In the genomic region with DNA sequence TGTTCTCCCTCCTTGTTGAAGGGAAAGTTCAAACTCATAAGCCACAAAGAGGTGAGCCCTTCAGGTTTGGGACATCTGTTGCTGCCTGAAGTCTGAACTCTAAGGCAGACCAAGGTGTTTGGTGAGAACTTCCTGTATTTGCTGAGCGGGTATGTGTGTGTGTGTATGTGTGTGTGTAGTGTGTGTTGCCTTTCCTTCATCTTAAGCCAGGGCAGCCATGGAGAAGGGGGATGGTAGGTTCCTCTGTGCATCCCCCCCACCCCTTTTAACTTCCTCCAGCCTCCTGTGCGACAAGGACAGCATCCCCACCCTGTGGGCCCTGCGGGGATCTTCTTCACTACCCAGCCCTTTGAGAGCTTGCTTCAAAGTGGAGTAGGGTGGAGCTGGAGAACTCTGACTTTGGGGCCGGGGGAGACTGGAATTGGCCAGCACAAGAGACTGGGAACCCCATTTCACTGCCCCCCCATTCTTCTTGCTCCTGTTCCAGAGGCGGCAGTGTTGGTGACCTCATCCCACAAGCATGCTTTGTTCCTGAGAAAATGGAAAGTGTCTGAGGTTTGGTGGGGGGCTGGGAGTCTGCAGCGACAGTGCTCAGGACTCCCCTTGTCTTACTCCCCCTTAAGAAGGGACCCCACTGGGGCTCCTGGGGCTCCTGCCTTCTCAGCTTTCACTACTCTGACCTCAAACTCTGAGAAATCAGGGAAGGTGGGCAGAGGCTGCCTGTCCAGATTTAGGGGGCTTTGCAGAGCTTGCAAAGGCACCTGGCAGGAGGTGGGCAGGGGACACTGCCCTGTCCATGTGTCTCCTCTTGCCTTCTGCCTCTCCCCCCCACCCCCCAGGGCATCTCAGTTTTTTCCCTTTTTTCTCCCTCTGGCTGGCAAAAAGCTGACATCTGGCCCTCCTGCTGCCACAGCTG, we compare ENCODE assay signal across 7 mouse cellular contexts. TPM values are rescaled to one million over a fixed set of nuclear protein-coding genes. Genes with fewer than 3 reads are reported as not detected.
DNase-seq lines count a peak whose midpoint lies in the region; ATAC-seq and TF ChIP-seq lines count a peak whose summit lies in the region.

No protein-coding gene starts in this region.

- H3K9me3 ChIP-seq in embryonic facial prominence, embryonic 15.5 days (replicated peaks): no peaks in the 10 kb centered on the region
- no peaks in the 10 kb centered on the region for H3K9me3 ChIP-seq in intestine, embryonic 15.5 days

- peak overlapping the region; percentile 15 for H3K4me3 ChIP-seq in embryonic facial prominence, embryonic 15.5 days (replicated peaks)
- peak overlapping the region; percentile 17 for H3K4me3 ChIP-seq in intestine, embryonic 15.5 days (replicated peaks)
- H3K4me3 ChIP-seq in myocyte: peak overlapping the region; percentile 97

- no peak overlapping the region for H3ac ChIP-seq in myocyte (ENCODE audit: control insufficient read depth, insufficient read length)

- no peak for ATAC-seq in embryonic facial prominence, embryonic 15.5 days (ENCODE audit: insufficient number of reproducible peaks, low FRiP score, low TSS enrichment, low read depth)
- no peak for ATAC-seq in intestine, embryonic 15.5 days

- H3K79me2 ChIP-seq in myocyte (ENCODE audit: control insufficient read depth, insufficient read depth): peaks cover 67% of the 10 kb centered on the region

- H3K4me1 ChIP-seq in embryonic facial prominence, embryonic 15.5 days: peaks cover 76% of the 10 kb centered on the region
- peaks cover 52% of the 10 kb centered on the region for H3K4me1 ChIP-seq in intestine, embryonic 15.5 days (replicated peaks)

- no peaks in the 10 kb centered on the region for H3K27me3 ChIP-seq in embryonic facial prominence, embryonic 15.5 days
- no peaks in the 10 kb centered on the region for H3K27me3 ChIP-seq in intestine, embryonic 15.5 days (replicated peaks)
- H3K27me3 ChIP-seq in myocyte (ENCODE audit: control insufficient read depth, insufficient read depth, insufficient read length): no peaks in the 10 kb centered on the region

- H3K4me2 ChIP-seq in embryonic facial prominence, embryonic 15.5 days (replicated peaks): peak overlapping the region; percentile 81
- peak overlapping the region; percentile 52 for H3K4me2 ChIP-seq in intestine, embryonic 15.5 days (replicated peaks)
- peak overlapping the region; percentile 82 for H3K4me2 ChIP-seq in myocyte (ENCODE audit: low read depth)

- DNase-seq in 416B (ENCODE audit: low read depth): peak; percentile 63
- DNase-seq in CD4-positive helper T cell, adult 2 months (ENCODE audit: low read depth, low spot score): peak; percentile 79
- DNase-seq in ovary, postnatal 36 days (ENCODE audit: low spot score): no peak
- no peak for DNase-seq in frontal cortex, postnatal 36 days (ENCODE audit: low spot score in 2 of 2)

- WGBS in embryonic facial prominence, embryonic 15.5 days: 4% methylated on average over 6 of the region's 6 CpGs
- 20% methylated on average over 6 of the region's 6 CpGs for WGBS in intestine, embryonic 15.5 days

- H3K27ac ChIP-seq in embryonic facial prominence, embryonic 15.5 days (replicated peaks): peak overlapping the region; percentile 89
- H3K27ac ChIP-seq in intestine, embryonic 15.5 days: peak overlapping the region; percentile 91

- H3K9ac ChIP-seq in embryonic facial prominence, embryonic 15.5 days: peak overlapping the region; percentile 10; the same call in 1 of the 2 replicates
- H3K9ac ChIP-seq in intestine, embryonic 15.5 days: peak overlapping the region; percentile 36

- peaks cover 16% of the 10 kb centered on the region for H3K36me3 ChIP-seq in embryonic facial prominence, embryonic 15.5 days
- H3K36me3 ChIP-seq in intestine, embryonic 15.5 days: 0 out of 2 replicates have a peak, but pooled peaks cover 3% of the 10 kb centered on the region
- peaks cover 11% of the 10 kb centered on the region for H3K36me3 ChIP-seq in myocyte (ENCODE audit: control insufficient read depth, insufficient read depth)

- no peak for TF ChIP-seq POLR2A in myocyte (IDR thresholded peaks at IDR 0.05; ENCODE audit: insufficient read length, low read depth)

TF ChIP-seq in myocyte, 11 proteins besides CTCF, POLR2A, EP300 and RAD21:
- TF ChIP-seq TCF12 (IDR thresholded peaks at IDR 0.05; ENCODE audit: insufficient read depth, poor library complexity, severe bottlenecking) (no peak), USF1 (IDR thresholded peaks at IDR 0.05; ENCODE audit: low read depth) (no peak), POLR2AphosphoS2 (IDR thresholded peaks at IDR 0.05; ENCODE audit: insufficient read length, low read depth) (no peak), REST (IDR thresholded peaks at IDR 0.05; ENCODE audit: insufficient read depth, insufficient read length) (no peak), TCF3 (IDR thresholded peaks at IDR 0.05; ENCODE audit: insufficient read length, low read depth) (no peak), MYOD1 (IDR thresholded peaks at IDR 0.05; ENCODE audit: control insufficient read depth in 1 of 3, insufficient read length in 2 of 3, low read depth in 2 of 3) (no peak), SRF (IDR thresholded peaks at IDR 0.05; ENCODE audit: control insufficient read depth, insufficient read length, low read depth) (no peak), MAX (IDR thresholded peaks at IDR 0.05; ENCODE audit: low read depth) (no peak), CEBPB (IDR thresholded peaks at IDR 0.05; ENCODE audit: insufficient read depth, poor library complexity, severe bottlenecking) (no peak), MYOG (IDR thresholded peaks at IDR 0.05; ENCODE audit: control insufficient read depth in 1 of 3, insufficient read depth in 1 of 3, insufficient read length in 2 of 3, low read depth in 2 of 3) (no peak), E2F4 (IDR thresholded peaks at IDR 0.05; ENCODE audit: insufficient read depth) (no peak)

RNA-seq across cellular contexts. Expression of a gene that starts 3.6 kb away (rescaled TPM):
- 17.3 and 17.8 TPM in 2 replicates for polyA plus RNA-seq in embryonic facial prominence, embryonic 15.5 days (2015; fragmentation: Nextera tagmentation; extraction: Ambion mirVana)
- polyA plus RNA-seq in intestine, embryonic 15.5 days (2015; fragmentation: Nextera tagmentation; extraction: Ambion mirVana): 8.8 and 11.8 TPM in 2 replicates
- polyA plus RNA-seq in myocyte (2012; fragmentation: generic; extraction: Trizol): 110 TPM

RNA-seq across cellular contexts. Expression of a gene that starts 10.4 kb away (rescaled TPM):
- polyA plus RNA-seq in embryonic facial prominence, embryonic 15.5 days (2015; fragmentation: Nextera tagmentation; extraction: Ambion mirVana): 138 and 141 TPM in 2 replicates
- polyA plus RNA-seq in intestine, embryonic 15.5 days (2015; fragmentation: Nextera tagmentation; extraction: Ambion mirVana): 131 and 133 TPM in 2 replicates
- 41.6 TPM for polyA plus RNA-seq in myocyte (2012; fragmentation: generic; extraction: Trizol)

RNA-seq across cellular contexts. Expression of a gene that starts 10.7 kb away (rescaled TPM):
- polyA plus RNA-seq in embryonic facial prominence, embryonic 15.5 days (2015; fragmentation: Nextera tagmentation; extraction: Ambion mirVana): 68.9 and 71.3 TPM in 2 replicates
- polyA plus RNA-seq in intestine, embryonic 15.5 days (2015; fragmentation: Nextera tagmentation; extraction: Ambion mirVana): 58.7 and 67.6 TPM in 2 replicates
- polyA plus RNA-seq in myocyte (2012; fragmentation: generic; extraction: Trizol): 36.2 TPM

RNA-seq across cellular contexts. Expression of a gene that starts 37.5 kb away (rescaled TPM):
- polyA plus RNA-seq in embryonic facial prominence, embryonic 15.5 days (2015; fragmentation: Nextera tagmentation; extraction: Ambion mirVana): 29.2 and 30.9 TPM in 2 replicates
- 24.4 and 28.7 TPM in 2 replicates for polyA plus RNA-seq in intestine, embryonic 15.5 days (2015; fragmentation: Nextera tagmentation; extraction: Ambion mirVana)
- polyA plus RNA-seq in myocyte (2012; fragmentation: generic; extraction: Trizol): 25.1 TPM

RNA-seq across cellular contexts. Expression of a gene that starts 47.5 kb away (rescaled TPM):
- 4.4 and 4.9 TPM in 2 replicates for polyA plus RNA-seq in embryonic facial prominence, embryonic 15.5 days (2015; fragmentation: Nextera tagmentation; extraction: Ambion mirVana)
- polyA plus RNA-seq in intestine, embryonic 15.5 days (2015; fragmentation: Nextera tagmentation; extraction: Ambion mirVana): 0.05 and 0.11 TPM in 2 replicates
- polyA plus RNA-seq in myocyte (2012; fragmentation: generic; extraction: Trizol): 0.01 TPM

Comparison
In these comparisons a context has a peak if more than half of its experiments do, and no peak if none do; other contexts are left out.
1. DNase-seq: peak in 416B (single experiment) and CD4-positive helper T cell, adult 2 months (single experiment); none in ovary, postnatal 36 days (single experiment) and frontal cortex, postnatal 36 days (0 of 2).
2. H3K4me3 ChIP-seq: peak in every context shown above with its lines; median percentile 97 in myocyte; 17 in intestine, embryonic 15.5 days; 15 in embryonic facial prominence, embryonic 15.5 days.
3. Peak in every context shown above with its lines, with median percentiles within 50 percentile points of each other: H3K4me2 ChIP-seq.